Mouse (Mus musculus) cerebellum, adult 9-11 months (tissue): ENCODE measurements at regions not wholly inside any gene's neighbourhood (a gene's known extent, or its start where the extent isn't known, plus 50 kb on each side); places are given as distances from the start of the nearest gene placed in this dataset.

Source experiments
- DNase-seq: peaks from one replicate; pipeline ENCODE4 v3.0.0; 2022

GRCm38 (mm10) chr1:149556381-149556780 is 404.7 kb downstream of the Pla2g4a start:
- DNase-seq, result peak; percentile 44

GRCm38 (mm10) chr1:149555355-149556007 is 405.6 kb downstream of the Pla2g4a start:
- DNase-seq, result no peak

GRCm38 (mm10) chr1:149546076-149546475 is 415.0 kb downstream of the Pla2g4a start:
- no peak for DNase-seq

- DNase-seq, result peak; percentile 21
Measured at GRCm38 (mm10) chr1:149541386-149541785, 419.7 kb downstream of the Pla2g4a start.

GRCm38 (mm10) chr1:149533651-149534050 is 427.4 kb downstream of the Pla2g4a start:
- no peak for DNase-seq
